Mouse (Mus musculus): Measurements from ENCODE around the gene Micall2. TPM values are rescaled to one million over a fixed set of nuclear protein-coding genes. Genes with fewer than 3 reads are reported as not detected.
"Not testable (repeated sequence)": the region's sequence is repeated elsewhere in the genome, so short reads cannot be mapped to it uniquely, and the experiment has no call there.

The Micall2 gene
- polyA plus RNA-seq, 1 experiment from 2014 or later, result 8.5 TPM

DNA sequence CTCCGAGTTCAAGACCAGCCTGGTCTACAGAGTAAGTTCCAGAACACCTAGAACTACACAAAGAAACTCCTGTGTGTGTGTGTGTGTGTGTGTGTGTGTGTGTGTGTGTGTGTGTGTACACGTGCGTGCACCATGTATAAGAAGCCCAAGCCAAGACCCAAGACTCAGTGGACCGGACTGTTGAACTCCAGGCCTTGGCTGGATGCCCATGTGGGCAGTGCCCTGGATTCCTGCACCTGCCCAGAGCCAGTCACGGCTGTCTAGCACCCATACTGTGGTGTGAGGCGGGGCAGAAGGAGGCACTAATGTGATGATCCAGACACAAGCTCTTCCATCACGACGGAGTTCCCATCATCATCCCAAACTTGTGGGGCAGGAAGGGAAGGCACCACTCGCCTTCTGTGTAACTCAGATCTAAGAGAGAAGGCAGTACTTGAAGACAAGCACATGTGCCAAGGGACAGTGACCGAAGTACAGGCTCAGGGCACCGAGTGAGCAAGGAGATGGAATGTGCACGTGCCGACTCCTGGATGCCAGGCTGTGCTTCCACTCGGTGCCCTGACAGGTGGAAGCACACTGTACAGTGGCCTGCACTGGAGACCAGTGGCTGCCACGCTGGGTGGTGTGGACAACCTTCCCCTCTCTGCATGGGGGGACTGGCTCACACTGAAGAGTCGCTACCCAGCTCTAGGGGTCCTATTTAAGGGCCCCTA lies 13.4 kb upstream of the Micall2 start:
- H3K4me2 ChIP-seq, result no peak overlapping the region
- ATAC-seq (ENCODE audit: low FRiP score), result no peak

DNA sequence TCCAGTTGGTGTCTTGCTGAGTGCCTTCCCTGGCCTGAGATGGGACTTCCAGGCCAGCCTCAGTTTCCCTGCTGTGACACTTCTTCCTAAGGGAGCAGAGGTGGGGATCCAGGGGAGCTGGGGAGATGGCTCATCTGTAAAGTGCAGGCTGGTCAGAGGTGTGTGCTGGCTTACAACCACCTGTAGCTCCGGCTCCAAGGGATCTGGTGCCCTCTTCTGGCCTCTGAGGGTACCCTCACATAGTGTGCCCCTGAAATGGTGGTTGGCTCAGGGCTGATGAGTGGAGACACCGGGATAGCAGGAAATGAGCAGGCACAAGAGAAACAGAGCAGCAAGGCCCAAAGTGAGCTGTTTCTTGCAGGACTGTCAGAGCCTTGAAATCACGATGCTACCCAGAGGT lies 9.6 kb upstream of the Micall2 start:
- no peak for ATAC-seq (ENCODE audit: low FRiP score)
- WGBS, result 1% methylated on average over 3 of the region's 3 CpGs

More for the DNA sequence above, 13.4 kb upstream of the Micall2 start:
- no peaks in the 10 kb centered on the region for H3K9me3 ChIP-seq (replicated peaks)
- no peak overlapping the region for H3K9ac ChIP-seq (replicated peaks)
- H3K36me3 ChIP-seq, result peaks cover 38% of the 10 kb centered on the region
- 0 out of 2 replicates have a peak, but pooled peaks cover 7% of the 10 kb centered on the region for H3K27me3 ChIP-seq (replicated peaks)
- 85% methylated on average over 16 of the region's 16 CpGs for WGBS
- no peak overlapping the region for H3K4me3 ChIP-seq (replicated peaks)
- no peak overlapping the region for H3K27ac ChIP-seq (replicated peaks)
- no peaks in the 10 kb centered on the region for H3K4me1 ChIP-seq

GRCm38 (mm10) chr5:139742640-139743039 lies 6.5 kb upstream of the Micall2 start:
- not testable (repeated sequence) for H3K4me1 ChIP-seq; H3K36me3 ChIP-seq; H3K9ac ChIP-seq (replicated peaks); H3K9me3 ChIP-seq (replicated peaks); ATAC-seq (ENCODE audit: low FRiP score); H3K4me2 ChIP-seq; H3K27me3 ChIP-seq (replicated peaks); H3K27ac ChIP-seq (replicated peaks); H3K4me3 ChIP-seq (replicated peaks)
- 53% methylated on average over 3 of the region's 3 CpGs for WGBS

More for the DNA sequence above, 9.6 kb upstream of the Micall2 start:
- Histone ChIP-seq H3K4me1 (no peaks in the 10 kb centered on the region), H3K27ac (replicated peaks) (no peak overlapping the region), H3K36me3 (0 out of 2 replicates have a peak, but pooled peaks cover 3% of the 10 kb centered on the region), H3K4me3 (replicated peaks) (no peak overlapping the region), H3K27me3 (replicated peaks) (0 out of 2 replicates have a peak, but pooled peaks cover 7% of the 10 kb centered on the region), H3K4me2 (no peak overlapping the region), H3K9me3 (replicated peaks) (no peaks in the 10 kb centered on the region), H3K9ac (replicated peaks) (no peak overlapping the region)

DNA sequence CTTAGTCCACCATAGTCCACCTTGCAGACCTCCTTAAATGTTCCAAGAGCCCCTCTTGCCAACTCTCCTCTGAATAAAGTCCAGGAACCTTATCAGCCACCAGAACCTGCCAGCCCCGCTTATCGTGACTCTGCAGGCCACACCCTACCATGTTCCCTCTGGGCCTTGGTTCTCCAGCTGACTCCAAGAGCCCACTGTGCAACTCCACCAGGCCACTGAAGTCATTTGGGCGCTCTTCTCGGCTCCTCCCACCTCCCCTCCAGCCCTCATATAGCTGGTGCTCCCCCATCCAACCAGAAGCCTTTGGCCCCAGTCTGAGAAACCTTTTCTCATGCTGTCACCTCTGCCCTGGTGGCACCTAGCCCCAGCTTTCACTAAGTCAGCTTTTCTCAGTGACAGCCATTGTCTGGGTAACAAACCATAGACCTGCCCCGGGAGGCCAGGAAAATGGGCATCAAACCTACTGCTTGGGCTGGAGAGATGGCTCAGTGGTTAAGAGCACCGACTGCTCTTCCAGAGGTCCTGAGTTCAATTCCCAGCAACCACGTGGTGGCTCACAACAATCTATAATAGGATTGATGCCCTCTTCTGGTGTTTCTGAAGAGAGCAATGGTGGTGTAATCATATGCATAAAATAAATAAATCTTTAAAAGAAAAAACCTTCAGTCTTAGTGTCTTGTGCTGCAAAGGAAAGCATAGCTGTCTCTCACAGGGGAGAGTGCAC lies 2.6 kb upstream of the Micall2 start:
- Histone ChIP-seq H3K9ac (replicated peaks) (no peak overlapping the region), H3K36me3 (no peaks in the 10 kb centered on the region), H3K27ac (replicated peaks) (no peak overlapping the region), H3K9me3 (replicated peaks) (no peaks in the 10 kb centered on the region), H3K27me3 (replicated peaks) (0 out of 2 replicates have a peak, but pooled peaks cover 3% of the 10 kb centered on the region), H3K4me3 (replicated peaks) (no peak overlapping the region), H3K4me1 (peaks cover 29% of the 10 kb centered on the region), H3K4me2 (no peak overlapping the region)
- WGBS, result 76% methylated on average over 7 of the region's 7 CpGs
- no peak for ATAC-seq (ENCODE audit: low FRiP score)

- H3K4me1 ChIP-seq, result peaks cover 35% of the 10 kb centered on the region
- no peak overlapping the region for H3K4me3 ChIP-seq (replicated peaks)
- WGBS, result 83% methylated on average over 14 of the region's 14 CpGs
- no peak overlapping the region for H3K4me2 ChIP-seq
- H3K27ac ChIP-seq (replicated peaks), result no peak overlapping the region
- H3K9ac ChIP-seq (replicated peaks), result no peak overlapping the region
- ATAC-seq (ENCODE audit: low FRiP score), result no peak
- 0 out of 2 replicates have a peak, but pooled peaks cover 3% of the 10 kb centered on the region for H3K27me3 ChIP-seq (replicated peaks)
- H3K36me3 ChIP-seq, result no peaks in the 10 kb centered on the region
- no peaks in the 10 kb centered on the region for H3K9me3 ChIP-seq (replicated peaks)
These were observed 1.9 kb upstream of the Micall2 start for GRCm38 (mm10) chr5:139737841-139738591.

- Histone ChIP-seq H3K4me3 (replicated peaks) (peak overlapping the region; percentile 57), H3K27me3 (replicated peaks) (0 out of 2 replicates have a peak, but pooled peaks cover 3% of the 10 kb centered on the region), H3K36me3 (no peaks in the 10 kb centered on the region), H3K4me1 (peaks cover 44% of the 10 kb centered on the region), H3K9me3 (replicated peaks) (no peaks in the 10 kb centered on the region), H3K9ac (replicated peaks) (no peak overlapping the region), H3K27ac (replicated peaks) (peak overlapping the region; percentile 9; the same call in 1 of the 2 replicates), H3K4me2 (peak overlapping the region; percentile 93)
- 11% methylated on average over 10 of the region's 10 CpGs for WGBS
- ATAC-seq (ENCODE audit: low FRiP score), result peak; percentile 33
These were observed 386 bp upstream of the Micall2 start for GRCm38 (mm10) chr5:139736504-139736940.

GRCm38 (mm10) chr5:139734746-139735145 lies 1.4 kb downstream of the Micall2 start:
- H3K9me3 ChIP-seq (replicated peaks), result no peaks in the 10 kb centered on the region
- peaks cover 58% of the 10 kb centered on the region for H3K4me1 ChIP-seq
- no peak overlapping the region for H3K9ac ChIP-seq (replicated peaks)
- peak overlapping the region; percentile 57 for H3K4me3 ChIP-seq (replicated peaks)
- H3K27ac ChIP-seq (replicated peaks), result no peak overlapping the region
- 81% methylated on average over 7 of the region's 7 CpGs for whole genome bisulfite sequencing
- peak overlapping the region; percentile 93 for H3K4me2 ChIP-seq
- H3K36me3 ChIP-seq, result no peaks in the 10 kb centered on the region
- H3K27me3 ChIP-seq (replicated peaks), result 0 out of 2 replicates have a peak, but pooled peaks cover 3% of the 10 kb centered on the region
- ATAC-seq (ENCODE audit: low FRiP score), result no peak

DNA sequence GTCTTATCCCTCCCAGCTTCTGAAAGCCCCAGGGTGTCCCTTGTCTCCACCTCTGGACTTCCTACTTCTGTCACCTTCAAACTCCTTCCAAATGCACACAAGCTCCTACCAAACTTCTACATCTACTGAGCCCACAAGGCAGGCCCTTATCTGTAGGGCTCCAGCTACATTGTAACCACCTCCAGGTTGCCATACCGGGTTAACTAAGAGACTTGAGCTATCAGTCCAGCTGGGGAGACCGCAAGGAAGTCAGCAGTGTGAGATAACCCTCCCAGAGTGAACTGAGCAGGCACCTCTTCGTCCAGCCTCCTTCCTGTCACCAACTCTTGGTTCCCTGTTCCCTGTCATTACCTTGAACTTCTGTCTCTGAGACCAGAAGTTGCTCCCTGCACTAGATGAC lies 2.1 kb downstream of the Micall2 start:
- Histone ChIP-seq H3K27me3 (replicated peaks) (0 out of 2 replicates have a peak, but pooled peaks cover 3% of the 10 kb centered on the region), H3K9me3 (replicated peaks) (no peaks in the 10 kb centered on the region), H3K36me3 (no peaks in the 10 kb centered on the region), H3K4me2 (0 out of 2 replicates have a peak overlapping the region, but pooled peaks have one; percentile 93), H3K4me3 (replicated peaks) (no peak overlapping the region), H3K9ac (replicated peaks) (no peak overlapping the region), H3K27ac (replicated peaks) (no peak overlapping the region), H3K4me1 (peaks cover 58% of the 10 kb centered on the region)
- 78% methylated on average over 3 of the region's 3 CpGs for WGBS
- ATAC-seq (ENCODE audit: low FRiP score), result no peak

- H3K36me3 ChIP-seq, result no peaks in the 10 kb centered on the region
- no peak overlapping the region for H3K27ac ChIP-seq (replicated peaks)
- H3K9me3 ChIP-seq (replicated peaks), result no peaks in the 10 kb centered on the region
- 73% methylated on average over 11 of the region's 11 CpGs for WGBS
- no peak overlapping the region for H3K4me3 ChIP-seq (replicated peaks)
- H3K4me1 ChIP-seq, result peaks cover 58% of the 10 kb centered on the region
- no peak for ATAC-seq (ENCODE audit: low FRiP score)
- H3K4me2 ChIP-seq, result no peak overlapping the region
- H3K27me3 ChIP-seq (replicated peaks), result no peaks in the 10 kb centered on the region
- no peak overlapping the region for H3K9ac ChIP-seq (replicated peaks)
These were observed 3.5 kb downstream of the Micall2 start for GRCm38 (mm10) chr5:139732634-139733107.

DNA sequence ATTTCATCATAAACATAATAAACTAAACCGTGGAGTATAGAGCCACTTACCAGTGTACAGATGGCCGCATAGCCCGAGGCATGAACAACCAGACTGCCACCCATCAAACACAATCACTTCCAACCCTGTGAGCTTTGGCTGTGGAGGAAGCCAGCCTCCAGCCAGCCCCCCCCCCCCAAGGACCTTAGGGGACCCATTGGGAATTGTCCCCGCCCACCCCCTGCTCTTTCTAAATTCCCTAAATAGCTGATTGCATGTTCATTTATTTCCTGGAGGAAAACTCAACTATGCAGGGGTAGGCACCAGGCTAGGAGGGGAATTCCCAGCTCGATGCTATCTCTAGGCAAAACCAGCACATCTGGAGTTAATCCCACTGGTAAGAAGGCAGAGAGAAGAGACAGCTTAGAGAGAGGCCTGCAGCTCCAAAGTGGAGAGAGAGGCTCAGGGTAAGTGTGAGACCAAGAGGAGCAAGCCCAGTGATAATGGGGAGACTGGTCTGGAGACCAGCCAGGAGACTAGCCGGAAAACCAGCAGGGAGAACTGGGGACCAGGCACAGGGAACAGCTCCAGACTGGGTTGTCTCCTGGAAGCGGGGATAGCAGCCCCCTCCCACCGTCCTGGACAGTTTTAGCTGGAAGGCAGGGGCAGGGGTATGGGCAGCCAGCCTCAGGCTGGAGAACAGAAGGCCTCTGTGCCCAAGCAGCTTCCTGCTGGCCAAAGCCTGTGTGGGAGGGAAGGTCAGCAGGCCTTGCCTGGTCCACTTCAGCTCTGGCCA lies 5.2 kb downstream of the Micall2 start:
- no peak for ATAC-seq (ENCODE audit: low FRiP score)
- Histone ChIP-seq H3K36me3 (no peaks in the 10 kb centered on the region), H3K27me3 (replicated peaks) (no peaks in the 10 kb centered on the region), H3K27ac (replicated peaks) (peak overlapping the region; percentile 63; the same call in 1 of the 2 replicates), H3K4me2 (no peak overlapping the region), H3K9ac (replicated peaks) (no peak overlapping the region), H3K4me3 (replicated peaks) (no peak overlapping the region), H3K9me3 (replicated peaks) (no peaks in the 10 kb centered on the region), H3K4me1 (peaks cover 50% of the 10 kb centered on the region)
- WGBS, result 54% methylated on average over 8 of the region's 8 CpGs

DNA sequence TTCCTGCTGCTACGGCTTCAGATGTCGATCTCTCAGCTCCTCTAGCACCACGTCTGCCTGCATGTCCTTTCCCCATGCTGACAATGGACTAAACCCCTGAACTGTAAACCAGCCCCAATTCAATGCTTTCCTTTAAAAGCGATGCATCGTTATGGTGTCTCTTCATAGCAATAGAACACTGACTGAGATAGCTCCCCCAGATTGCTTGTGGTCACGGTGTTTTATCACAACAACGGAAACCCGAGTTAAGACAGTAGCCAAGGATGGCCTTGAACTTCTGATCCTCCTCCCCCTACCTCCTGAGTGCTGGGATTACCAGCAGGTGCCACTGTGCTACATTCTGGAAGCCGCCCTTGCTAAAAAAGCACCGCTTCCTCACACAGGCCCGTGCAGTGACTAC lies 8.9 kb downstream of the Micall2 start:
- no peak overlapping the region for H3K9ac ChIP-seq (replicated peaks)
- WGBS, result 91% methylated on average over 11 of the region's 11 CpGs
- no peaks in the 10 kb centered on the region for H3K36me3 ChIP-seq
- H3K4me3 ChIP-seq (replicated peaks), result no peak overlapping the region
- peaks cover 20% of the 10 kb centered on the region for H3K4me1 ChIP-seq
- ATAC-seq (ENCODE audit: low FRiP score), result no peak
- no peak overlapping the region for H3K27ac ChIP-seq (replicated peaks)
- no peaks in the 10 kb centered on the region for H3K27me3 ChIP-seq (replicated peaks)
- no peaks in the 10 kb centered on the region for H3K9me3 ChIP-seq (replicated peaks)
- H3K4me2 ChIP-seq, result no peak overlapping the region
